Mouse (Mus musculus) spleen, postnatal 4 days (tissue): ENCODE data around the gene Far1.
A peak's percentile ranks its signal among the peaks of the same experiment; 100 is the strongest.

Experiments used
- DNase-seq, 2 experiments: peaks; one replicate each; pipeline ENCODE4 v3.0.0; 2022; ENCODE audit warnings: low spot score in 2 of 2

The Far1 gene

DNA sequence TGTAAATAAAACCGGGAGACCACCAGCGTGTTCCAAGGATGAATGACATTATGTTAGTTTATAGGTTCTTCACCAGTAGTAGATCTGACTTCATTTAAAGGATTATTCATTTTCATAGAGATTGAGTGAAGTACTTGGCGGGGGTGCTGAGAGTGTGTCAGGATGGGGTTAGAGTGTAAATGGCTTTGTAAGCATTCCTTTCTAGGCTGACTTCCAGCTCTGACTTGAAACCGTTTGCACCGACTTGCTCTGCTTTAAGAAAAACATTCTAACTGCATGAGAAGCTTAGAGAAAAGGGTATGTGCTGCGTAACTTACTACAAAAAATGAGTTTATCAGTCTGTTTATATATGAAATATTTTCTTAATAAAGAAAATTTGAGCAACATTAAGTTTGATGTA is 57.5 kb downstream of the Far1 start:
- DNase-seq: no peak

DNA sequence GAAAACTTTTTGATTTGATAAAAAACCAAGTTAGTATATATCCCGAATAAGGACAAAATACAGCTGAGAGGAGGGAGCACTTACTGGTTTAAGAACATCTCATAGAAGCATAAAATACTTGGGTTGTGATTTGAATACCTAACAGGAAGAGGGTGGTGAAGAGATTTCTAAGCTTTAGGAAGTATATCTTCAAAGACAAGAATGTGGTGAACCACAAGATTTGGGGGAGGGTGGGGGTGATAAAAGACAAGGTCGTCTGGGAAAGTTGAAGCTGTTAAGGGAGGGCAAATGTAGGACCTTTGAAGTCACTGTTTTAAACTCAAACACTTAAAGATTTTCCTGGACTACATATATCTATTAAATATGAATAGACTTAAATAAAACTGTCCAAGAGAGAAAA is 59.1 kb downstream of the Far1 start:
- DNase-seq: no peak

GRCm38 (mm10) chr7:113582111-113582510 is 68.5 kb downstream of the Far1 start:
- no peak for DNase-seq

DNA sequence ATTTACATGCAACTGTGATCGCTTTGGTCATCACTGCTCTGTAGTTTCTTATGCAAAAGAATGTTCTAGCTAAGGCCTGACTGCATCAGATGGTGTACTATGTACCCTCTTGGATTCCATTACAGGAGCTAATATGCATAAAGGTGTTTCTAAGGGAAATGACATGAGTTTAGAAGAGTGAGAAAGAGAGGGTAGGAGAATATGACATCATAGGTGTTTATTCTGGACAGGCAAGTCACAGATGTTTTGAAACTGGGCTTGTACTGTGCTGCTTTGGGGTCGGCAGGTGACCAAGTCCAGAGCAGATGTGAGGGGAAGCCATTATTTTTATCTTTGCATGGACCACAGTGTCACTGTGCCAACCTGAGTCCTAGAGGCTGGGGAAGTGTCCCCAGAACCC is 75.6 kb downstream of the Far1 start:
- DNase-seq: no peak

DNA sequence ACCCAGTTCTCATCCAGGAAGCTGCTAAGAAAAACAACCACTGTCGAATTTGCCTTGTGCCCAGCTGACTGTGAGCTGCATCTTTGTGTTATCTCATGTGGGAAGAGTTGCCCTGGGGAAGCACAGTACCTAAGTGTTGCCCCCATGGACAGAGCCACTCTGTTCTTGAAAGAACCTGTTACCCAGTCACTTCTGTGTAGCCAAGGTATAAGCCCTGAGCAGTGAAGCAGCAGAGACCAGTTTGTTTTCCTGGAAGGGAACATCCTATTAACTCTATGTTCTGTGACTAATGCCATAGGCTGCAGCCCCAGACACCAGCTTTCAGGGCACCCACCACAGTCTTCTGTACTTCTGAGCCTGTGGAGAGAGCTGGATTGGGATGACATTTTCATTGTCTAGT is 76.7 kb downstream of the Far1 start:
- no peak for DNase-seq

DNA sequence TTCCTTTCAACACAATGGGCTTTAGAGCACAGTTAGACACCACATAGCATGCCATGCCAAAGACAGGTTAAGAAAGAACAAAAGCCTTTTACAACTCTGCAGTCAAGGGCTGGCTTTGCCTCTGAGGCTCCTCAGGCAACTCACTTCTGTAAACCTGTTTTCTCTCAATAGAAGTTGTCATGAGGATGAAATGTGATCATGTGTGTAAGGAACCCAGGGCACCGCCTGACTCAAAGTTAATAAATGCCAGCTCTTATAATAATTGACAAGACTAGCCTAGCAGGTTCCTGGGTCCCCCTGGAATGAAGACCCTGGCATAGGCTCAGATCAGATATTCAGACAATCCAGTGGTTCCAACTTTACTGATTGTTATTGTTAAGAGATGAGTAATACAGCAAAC is 77.5 kb downstream of the Far1 start:
- DNase-seq: no peak

- no peak for DNase-seq
Observed at GRCm38 (mm10) chr7:113591557-113592354, 78.1 kb downstream of the Far1 start.

DNA sequence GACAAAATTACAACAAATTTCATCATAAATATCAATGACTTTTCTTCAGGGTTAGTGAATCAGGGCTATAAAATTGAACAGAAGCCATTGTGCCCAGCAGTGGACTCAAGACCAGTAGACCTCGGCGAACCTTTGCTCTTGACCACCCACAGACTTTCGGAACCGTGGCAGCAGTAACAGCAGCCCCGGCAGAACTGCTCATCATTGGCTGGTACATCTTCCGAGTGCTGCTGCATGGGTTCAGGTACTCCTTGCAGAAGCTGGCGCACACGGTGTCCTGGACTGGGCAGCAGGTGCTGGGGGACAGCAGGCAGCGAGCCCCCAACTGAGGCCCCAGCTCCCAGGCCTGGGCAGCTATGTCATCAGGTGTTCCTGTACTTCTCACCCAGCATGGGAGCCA is 79.1 kb downstream of the Far1 start:
- no peak for DNase-seq

DNA sequence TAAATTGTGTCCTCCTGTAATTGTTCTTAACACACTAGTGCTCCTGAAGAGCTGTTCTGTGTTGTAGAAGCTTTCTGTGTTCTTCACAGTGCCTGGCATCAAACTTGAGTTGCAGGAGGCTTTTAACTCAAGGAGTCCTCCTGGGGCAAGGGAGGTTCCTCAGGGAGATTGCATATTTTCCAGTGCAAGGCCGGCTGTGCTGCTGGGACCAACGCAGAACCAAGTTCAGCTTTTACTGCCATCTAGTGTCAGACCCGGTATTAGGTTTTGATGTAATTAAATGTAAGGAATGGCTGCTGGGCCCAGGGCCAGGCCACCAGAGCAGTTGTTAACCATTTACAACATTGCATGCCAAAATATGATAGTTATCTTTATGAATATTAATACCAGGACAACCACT is 80.7 kb downstream of the Far1 start:
- peak; percentile 22 to 63 for DNase-seq

DNA sequence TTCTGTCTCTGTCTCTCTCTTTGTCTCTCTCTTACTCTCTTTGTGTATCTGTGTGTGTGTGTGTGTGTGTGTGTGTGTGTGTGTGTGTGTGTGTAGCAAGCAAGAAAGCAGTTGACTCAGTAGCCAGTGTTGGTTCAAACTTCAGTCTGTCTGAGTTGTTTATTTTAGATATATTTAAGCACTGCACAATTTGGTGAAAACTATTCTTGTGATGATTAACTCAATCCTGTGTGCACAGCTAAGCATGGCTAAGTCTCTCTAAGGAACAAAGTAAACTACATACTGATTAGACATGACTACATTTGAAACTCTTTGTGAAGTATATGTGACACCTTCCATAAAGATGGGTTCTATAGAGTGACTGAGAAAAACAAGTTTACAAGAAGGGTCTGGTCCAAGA is 83.6 kb downstream of the Far1 start:
- no peak for DNase-seq

DNA sequence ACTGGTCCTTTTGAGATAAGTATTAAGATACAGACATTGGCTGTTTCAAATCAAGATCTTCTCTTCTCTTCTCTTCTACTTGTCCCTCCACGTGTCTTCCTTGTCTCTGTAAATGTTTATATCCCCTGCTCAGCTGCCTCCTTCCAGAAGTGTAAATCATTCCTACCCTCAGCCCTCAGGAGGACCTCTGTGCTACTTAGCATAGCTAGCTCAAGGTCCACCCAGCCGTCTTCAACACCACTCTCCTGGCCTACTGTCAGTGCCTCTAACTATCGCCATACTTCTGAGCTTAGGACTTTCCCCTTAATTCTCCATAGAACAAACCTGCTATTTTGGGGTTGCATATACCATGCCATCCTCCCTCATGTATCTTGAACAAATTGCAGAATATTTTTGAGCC is 88.2 kb downstream of the Far1 start:
- no peak for DNase-seq

DNA sequence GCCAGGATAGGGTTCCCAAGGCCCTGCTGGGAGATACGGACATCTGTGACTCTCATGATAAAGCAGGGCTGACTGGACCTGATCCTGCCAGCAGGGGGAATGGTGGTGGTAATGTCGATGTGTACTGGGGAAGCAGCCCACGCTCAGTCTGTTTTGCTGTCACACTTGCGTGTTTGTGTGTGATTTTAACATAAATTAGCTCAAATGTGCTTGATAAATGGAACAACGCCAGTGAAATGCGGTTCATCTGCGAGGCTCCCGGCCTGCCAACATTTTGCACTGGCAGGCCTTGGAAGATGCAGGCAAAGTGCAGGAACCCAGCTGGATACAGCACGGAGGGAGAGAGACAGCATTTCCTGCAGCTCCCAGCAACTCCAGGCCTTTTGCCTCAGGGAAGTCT is 94.3 kb downstream of the Far1 start:
- DNase-seq: no peak

DNA sequence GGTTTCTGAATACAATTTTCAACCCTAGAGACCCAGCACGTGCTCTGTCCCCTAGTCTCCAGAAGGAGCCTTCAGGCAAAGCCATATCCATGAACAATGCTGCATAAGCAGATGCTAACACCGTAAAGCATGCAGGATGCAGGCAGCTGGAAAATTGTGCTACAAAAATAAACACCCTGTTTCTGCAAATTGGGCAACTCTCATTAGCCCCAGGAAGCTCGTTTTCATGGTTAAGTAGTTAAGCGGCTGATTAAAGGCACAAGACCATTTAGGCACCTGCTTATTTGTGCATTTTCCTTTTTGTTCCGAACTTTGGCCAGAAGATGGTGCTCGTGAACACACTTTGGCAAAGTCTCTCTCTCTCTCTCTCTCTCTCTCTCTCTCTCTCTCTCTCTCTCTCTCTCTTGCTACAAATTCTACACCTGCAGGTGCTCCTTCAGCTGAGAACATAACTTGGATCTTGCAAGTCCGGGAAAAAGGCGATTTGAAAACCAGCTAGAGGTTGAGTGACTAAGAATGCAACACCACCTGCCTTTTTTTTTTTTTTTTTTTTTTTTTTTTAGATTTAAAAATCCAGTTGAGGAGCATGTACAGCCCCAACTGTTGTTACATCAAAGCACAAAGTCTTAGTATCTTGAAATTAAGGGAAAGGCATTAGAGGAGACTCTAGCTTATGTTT is 95.5 kb downstream of the Far1 start:
- DNase-seq: peak in 1 of 2 experiments; percentile 16

DNA sequence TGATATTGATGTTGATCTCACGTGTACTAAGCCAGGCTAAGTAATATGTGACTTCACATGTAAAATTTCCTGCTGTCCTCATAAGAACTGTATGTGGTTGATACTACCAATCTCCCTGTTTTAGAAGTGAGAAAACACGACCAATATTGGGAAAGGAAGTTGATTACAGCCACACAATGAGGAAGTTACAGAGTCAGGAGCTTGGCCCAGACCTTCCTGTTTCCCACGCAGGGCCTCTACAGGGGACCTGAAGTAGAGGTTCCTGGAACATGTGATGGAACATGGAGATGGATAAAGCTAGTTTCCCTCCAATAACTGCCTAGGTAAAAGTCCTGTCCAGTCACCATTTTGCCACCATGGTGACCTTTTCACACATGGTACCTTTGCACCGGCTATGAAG is 99.0 kb downstream of the Far1 start:
- no peak for DNase-seq

- no peak for DNase-seq
Observed at GRCm38 (mm10) chr7:113614198-113614927, 100.7 kb downstream of the Far1 start.

DNA sequence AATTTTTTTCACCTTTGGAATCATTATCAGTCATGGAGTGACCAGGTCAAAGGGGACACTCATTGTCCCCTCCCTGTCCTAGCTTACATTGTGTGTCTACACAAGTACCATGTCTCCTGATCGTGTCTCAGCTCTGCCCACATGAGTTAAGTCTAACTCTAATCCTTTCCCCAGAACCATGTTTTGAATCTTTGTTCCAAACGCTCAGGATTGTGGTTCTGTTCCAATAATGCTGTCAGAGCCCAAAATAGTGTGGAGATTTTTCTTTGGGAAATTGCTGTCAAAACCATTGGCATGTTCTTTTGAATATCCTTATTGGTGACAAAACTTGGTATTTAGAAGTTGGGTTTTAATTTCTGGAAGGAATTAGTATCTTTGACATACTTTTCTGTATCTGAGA is 105.5 kb downstream of the Far1 start:
- no peak for DNase-seq

DNA sequence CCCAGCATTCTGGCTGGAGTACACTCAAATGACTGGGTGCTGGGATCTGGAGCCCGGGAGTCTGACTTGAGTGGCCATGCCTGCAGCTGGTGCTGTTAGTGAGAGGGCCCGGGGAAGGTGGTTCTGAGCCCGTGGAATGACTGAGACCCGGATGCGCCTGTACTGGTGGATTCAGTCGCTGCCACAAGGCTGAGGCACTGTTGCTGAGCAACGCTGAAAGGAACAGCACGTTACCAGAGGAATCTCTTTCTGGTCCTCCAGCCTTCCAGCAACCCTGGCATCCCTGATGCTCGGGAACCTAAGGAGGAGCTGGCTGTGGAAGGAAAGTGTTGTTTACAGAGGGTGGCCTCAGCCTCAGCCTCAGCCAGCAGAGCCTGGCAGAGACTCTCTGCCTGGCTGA is 106.1 kb downstream of the Far1 start:
- DNase-seq: no peak
